Mouse (Mus musculus) frontal cortex, postnatal 14 days (tissue): ENCODE data around the gene Ddx5.
"Not testable (repeated sequence)": the region's sequence is repeated elsewhere in the genome, so short reads cannot be mapped to it uniquely, and the experiment has no call there.

ENCODE experiments used
- DNase-seq, 2 experiments: peaks; one replicate each; pipeline ENCODE4 v3.0.0; 2022; ENCODE audit warnings: low spot score in 2 of 2

Ddx5 gene

DNA sequence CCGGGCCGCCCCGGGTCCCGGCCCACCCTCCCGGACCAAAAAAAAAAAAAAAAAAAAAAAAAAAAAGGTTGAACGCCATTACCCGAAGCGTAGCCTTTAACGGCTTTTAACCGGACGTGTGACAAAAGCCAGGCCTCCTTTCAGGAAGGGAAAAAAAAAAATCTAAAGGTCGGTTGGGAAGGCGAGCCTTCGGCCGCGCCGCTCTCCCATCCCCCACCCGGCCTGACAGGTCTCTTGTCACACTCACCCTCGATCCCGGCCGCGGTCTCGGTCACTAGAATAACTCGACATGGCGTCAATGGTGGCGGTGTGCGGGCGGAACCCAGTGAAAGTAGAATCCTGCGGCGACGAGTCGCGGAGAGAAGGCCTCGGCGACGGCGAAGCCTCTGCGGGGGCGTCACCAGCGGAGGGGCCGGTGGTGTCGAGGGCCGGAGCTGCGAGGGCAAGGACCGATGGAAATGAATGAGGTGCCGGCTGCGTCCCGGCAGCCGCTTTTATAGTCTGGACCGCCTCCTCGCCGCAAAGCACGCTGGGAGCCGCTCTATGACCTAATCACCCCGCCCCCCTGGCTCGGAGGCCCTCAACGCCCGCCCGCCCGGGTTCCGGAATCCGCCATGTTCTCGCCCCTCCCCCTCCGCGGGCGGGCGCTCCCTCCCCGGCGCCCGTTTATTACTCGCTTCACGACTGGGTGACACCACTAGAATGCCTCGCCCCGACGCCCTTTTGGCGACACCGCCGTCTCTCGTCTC is 785 bp downstream of the Ddx5 start:
- peak; percentile 97 to 98 for DNase-seq

DNA sequence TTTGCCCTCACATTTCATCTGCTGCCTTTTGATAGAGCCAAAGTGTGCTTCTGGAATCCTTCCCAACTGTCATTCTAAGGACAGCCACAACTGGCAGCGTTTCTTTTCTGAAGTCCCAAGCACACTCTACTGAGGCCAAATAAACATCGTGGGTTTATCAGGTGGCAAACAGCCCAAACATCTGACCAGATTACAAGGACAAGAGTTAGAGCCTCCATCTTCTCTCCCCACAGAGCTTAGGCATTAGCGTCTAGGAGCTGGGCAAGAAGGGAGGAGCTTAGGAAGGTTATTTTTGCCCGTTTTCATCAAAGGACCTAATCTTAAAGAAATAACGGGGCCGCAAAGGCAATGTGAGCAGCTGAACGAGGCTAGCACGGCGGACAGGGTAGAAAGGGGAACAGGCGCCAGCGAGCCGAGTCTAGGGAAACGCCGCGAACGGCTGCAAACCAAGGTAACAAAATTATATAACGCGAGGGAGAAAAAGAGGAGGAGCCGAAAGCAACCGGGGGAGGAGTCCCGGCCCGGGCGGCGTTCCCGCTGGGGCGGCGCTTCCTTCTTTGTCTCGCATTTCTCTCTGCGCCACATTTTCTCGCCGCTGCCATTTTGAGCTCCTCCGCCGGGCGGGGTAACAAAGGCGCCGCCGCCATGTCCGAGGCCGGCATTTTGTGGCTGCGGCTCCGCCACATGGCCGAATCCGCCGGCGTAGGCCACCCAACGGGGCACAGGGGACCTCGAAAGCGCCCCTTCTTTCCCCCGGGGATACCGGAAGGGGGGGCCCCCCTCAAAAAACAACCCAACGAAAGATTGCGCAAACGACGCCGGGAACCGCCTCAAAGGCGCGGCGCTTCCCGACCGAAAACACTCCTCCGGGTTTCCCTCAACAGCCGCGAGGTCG is 1.6 kb downstream of the Ddx5 start:
- peak; percentile 77 to 80 for DNase-seq

DNA sequence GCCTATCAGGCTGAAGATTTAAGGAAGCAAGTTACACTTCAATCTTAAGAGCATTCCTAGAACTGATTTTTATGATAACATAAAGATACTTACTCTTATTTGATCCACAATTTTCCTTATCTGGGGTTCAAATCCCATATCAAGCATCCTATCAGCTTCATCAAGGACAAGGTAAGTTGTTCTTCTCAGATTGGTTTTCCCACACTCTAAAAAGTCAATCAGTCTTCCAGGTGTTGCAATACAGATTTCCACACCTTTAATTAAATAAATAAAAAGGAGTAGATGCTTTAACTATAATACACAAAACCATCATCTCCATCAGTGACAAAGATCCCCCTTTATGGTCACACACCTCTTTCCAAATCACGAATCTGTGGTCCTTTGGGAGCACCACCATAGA is 3.9 kb downstream of the Ddx5 start:
- no peak for DNase-seq

- no peak for DNase-seq
These were observed 4.5 kb downstream of the Ddx5 start for GRCm38 (mm10) chr11:106784476-106784875.

DNA sequence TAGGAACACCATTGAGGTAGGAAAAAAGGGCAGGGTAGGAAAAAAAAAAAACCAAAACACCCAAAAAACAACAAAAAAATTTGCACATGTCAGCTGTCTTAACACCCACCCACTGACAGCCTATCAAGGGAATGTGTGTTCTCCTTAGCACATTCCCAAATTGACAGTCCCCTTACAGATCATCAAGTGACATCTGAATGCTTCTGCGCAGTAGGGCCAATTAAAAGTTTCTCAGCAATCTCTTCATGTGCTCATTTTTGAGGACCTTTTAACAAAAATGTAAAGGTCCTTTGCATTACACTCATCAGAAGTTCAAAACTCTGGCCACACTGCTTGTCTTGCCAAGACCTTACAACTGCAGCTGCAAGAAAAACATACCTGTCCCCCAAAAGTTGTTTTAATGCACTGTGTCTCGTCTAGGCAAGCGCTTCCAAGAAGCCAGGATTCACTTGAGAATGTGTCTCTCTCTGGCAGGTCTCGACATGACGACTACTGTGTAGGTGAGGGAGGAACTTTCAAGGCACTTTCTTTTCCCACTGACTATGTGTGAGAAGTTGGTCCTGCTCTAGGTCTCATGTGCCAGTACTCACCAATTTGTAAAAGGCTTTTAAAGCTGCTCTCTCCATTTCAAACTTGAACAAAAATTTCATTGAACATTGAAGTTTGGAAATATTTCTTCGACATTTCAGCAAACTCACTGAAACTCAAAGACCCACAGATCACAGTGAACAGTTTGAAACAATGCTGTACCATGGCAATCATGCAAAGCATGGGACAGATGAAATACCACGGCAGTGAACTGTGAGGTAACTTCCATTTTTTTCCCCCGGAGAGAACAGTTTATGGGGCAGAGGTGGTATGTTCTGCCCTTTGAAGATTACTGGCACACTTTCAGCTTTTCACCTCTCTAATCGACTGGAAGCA is 5.9 kb downstream of the Ddx5 start:
- DNase-seq, result no peak

- DNase-seq, result not testable (repeated sequence)
These were observed 6.7 kb downstream of the Ddx5 start for GRCm38 (mm10) chr11:106782271-106782670.

GRCm38 (mm10) chr11:106780590-106781220 is 8.3 kb downstream of the Ddx5 start:
- no peak for DNase-seq

GRCm38 (mm10) chr11:106780089-106780425 is 8.9 kb downstream of the Ddx5 start:
- no peak for DNase-seq

- DNase-seq, result peak; percentile 82 to 85
These were observed 9.4 kb downstream of the Ddx5 start, which contains the start of gene Polg2 for GRCm38 (mm10) chr11:106779388-106780088. TSS of gene Polg2 (minus strand) at chr11:106779537.

DNA sequence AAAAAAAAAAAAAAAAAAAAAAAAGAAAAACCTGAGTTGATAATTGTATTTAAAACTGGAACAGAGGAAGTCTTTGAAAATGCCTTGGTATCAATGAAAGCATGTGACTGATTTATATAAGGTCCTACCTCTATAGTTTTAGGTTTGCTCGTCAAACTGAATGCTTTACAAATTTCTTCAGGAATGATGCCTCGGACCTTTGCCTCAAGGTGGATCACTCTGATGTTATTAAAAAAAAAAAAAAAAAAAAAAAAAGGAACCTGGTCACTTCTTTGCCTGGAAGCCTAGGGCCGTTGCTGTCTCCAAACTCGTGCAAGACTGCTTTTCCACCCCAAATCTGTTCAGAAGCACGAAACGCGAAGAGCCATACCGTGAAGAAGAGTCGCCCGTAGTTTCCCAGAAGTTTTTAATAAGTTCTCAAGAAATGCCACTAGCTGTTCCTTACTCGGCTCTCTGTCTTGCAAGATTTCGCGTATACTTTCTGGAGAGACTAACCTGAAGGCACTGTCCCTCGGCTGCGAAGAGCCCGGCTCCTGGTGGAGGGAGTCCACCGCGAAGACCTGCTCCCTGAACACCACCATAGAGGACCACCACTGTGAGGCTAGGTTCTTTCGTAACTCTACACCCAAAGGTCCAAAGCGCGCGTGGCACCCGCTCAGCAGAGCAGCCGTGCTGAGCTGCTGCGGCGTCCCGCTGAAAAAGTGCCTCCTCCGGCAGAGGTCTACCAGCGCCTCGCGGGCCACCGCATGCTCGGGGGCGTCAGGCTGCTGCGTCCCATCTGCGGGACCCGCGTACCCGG is 10.2 kb downstream of the Ddx5 start:
- DNase-seq, result no peak

DNA sequence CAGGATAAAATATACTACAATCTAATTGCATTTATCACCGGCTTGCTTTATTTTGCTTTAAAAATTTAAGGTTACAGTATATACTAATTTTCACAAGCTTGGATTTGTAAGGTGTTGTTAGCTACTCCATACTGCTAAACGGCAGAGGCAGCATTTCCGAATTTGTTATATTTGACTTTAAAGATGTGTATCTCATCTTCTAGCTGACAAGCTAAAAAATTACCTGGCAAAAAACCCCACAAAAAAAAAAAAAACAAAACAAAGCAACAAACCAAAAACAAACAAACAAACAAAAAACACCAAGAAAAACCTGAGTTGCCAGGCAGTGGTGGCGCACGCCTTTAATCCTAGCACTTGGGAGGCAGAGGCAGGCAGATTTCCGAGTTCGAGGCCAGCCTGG is 10.9 kb downstream of the Ddx5 start:
- DNase-seq, result no peak

DNA sequence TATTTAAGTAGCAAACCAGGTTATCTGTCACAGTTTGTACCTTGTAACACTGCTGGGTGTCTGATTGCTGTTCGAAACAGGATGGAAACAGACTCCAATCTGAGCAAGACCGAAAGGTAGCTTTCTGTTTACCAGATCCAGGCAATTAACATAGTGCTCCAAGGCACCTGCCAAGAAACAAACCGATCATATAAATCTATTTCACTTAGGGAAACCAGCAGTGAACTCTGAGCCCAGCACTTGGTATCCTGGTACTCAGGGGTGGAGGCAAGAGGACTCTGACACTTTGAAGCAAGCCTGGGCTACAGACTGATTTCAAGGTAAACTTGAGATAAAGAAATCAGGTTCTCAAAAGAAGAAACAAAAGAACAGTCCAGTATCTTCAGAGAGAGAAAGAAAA is 11.6 kb downstream of the Ddx5 start:
- DNase-seq, result no peak

- DNase-seq, result no peak
These were observed 12.0 kb downstream of the Ddx5 start for GRCm38 (mm10) chr11:106776960-106777359.

DNA sequence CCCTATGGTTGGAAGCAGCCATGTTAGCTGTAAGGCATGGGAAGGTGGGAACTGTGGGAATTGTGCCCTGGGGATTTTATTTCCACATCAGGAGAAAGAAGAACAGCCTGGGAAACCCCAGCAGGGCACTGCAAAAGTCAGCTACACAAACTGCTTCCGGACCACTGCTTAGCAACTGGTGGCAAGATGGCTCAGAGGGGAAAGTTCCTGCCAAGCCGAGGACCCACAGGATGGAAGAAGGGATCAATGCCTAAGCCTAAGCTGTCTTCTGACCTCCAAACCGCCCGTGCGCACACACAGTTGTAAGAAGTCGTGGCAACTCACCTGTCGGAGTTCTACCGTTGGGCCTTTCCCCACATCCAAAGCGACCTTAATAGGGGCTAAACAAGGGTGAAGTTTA is 15.9 kb downstream of the Ddx5 start:
- DNase-seq, result no peak

DNA sequence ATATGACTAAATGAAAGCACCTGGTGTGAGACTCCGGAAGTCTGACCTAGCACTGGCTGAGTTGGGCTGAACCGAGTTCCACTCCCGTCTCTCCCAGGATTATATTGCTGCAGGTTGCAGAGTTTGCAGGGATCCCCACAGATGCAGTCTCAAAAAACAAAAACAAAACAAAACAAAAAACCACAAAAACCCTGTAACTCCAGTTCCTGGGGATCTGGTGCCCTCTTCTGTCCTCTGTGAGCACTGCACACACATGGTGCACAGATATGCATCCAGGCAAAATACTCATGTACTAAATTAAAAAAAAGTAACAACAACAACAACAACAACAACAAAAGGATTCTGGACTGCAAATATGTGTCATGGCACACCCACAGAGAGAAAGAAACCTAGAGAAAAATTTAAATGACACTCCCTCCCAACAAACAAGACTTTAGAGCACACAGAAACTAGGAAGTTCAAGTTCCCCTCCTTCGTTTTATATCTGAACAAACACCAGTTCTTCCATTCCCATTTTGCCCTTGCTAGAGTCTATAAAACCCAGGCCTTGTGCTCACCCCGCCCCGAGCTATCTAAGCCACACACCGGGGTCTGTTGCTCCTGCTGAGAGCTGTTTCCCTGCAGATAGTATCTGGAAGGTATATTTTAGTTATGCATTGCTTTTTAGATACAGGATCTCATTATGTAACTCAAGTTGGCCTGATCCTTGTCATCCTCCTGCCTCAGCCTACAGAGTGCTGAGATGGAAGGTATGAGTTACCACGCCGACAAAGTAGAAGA is 18.6 kb downstream of the Ddx5 start:
- no peak for DNase-seq

DNA sequence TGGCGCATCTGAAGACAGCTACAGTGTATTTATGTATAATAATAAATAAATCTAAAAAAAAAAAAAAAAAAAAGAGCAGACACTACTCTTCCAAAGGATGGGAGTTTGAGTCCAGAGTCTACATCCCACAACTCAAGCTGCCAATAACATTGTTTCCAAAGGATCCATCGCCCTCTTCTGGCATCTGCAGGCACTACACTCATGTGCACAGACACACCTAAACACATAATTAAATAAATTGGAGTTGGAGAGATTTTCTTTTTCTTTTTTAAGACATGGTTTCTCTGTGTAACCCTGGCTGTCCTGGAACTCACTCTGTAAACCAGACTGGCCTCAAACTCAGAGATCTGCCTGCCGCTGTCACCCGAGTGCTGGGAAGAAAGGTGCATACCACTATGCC is 21.5 kb downstream of the Ddx5 start:
- no peak for DNase-seq

GRCm38 (mm10) chr11:106766611-106767162 is 22.3 kb downstream of the Ddx5 start:
- no peak for DNase-seq

DNA sequence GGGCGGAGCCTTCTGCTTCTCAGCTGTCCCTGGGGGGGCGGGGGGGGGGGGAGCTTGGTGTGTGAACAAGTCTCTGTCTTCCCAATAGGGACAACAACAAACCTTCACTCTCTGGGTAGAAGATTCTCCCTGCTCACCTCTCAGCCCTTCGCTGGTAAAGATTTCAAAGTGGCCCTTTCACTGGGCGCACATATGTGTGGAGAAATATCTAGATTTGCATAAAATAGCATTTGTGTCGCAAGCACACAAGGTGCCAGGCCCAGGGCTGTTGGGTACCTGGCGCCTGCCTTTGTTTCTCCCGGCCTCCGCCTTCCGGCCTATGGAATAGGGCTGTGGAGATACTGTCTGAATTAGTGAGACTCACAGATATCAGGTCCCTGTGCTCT is 26.2 kb downstream of the Ddx5 start:
- DNase-seq, result no peak
